Mouse (Mus musculus) layer of hippocampus, adult 8-10 months (tissue): ENCODE measurements at regions not wholly inside any gene's neighbourhood (a gene's known extent, or its start where the extent isn't known, plus 50 kb on each side); places are given as distances from the start of the nearest gene placed in this dataset.

Source experiments
- DNase-seq, 2 experiments: peaks; one replicate each; pipeline ENCODE4 v3.0.0; 2022; ENCODE audit warnings: low spot score in 2 of 2

DNA sequence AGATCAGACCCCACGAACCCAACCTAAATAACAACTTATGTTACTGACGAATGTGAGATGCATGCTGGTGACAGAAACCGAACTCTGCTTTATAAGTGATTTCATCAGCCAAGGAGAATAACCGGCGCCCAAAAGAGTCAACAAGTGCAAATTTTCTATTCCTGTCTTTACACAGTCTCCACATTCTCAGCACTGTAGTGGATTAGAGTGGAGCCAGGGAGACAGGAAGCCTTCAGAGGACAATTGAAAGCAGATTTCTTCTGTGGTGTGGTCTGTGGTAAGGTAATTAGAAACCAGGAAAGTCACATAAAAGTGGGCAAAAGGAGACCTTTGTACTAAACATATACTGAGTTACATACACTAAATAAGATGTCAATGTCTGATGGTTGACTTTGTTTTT, 68.0 kb upstream of the Gm34302 start:
- DNase-seq: no peak

DNA sequence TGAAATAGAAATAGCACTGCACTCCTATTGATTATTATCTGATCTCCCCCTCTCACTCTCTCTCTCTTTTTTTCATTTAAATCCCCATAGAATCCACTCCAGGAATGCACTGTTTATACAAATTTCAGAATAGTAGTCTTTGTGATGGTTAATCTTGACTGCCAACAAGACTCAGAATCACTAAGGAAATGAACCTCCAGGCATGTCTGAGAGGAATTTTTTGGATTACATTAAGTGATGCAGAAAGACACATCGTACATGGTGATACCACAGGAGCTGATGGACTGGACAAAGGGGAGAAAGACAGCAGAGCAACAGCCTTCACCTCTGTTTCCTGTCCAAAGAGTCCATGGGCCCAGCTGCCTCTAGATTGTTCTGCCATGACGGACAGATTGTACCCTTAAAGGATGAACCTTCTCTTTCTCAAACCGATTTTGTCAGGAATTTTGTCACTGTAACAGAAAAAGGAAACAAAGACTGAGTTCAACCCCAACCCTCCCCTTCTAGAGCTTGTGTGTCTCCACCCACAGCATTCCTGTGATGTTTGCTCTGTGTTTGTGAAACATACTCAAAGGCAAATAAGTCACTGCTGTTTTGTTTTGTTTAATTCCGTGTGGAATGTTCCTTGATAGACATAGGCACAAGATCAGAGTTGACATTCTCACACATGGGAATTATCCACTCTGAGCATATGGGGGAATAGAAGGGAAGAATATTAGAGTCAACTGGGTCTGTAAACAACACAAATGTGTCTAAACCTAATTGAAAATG, 59.1 kb upstream of the Gm34302 start:
- DNase-seq: no peak

- no peak for DNase-seq
Observed at GRCm38 (mm10) chr3:63538881-63539280, 55.2 kb upstream of the Gm34302 start.

DNA sequence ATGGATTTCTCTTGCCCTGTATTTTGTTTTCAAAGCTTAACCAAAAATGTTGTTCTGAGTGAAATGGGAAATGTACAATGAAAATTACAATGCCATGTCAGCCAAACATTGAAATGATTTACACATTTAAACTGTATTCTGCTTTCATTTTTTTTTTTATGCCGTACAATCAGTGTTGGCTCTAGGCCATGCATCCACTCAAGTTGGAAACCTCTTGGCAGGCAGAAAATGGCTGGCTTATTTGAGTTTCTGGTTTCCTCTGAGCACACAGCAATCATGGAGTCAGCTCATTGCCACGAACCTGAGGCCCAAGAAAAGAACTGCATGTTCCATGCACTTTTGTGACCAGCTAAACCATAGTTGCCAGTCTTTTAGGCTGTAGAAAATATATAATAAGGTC, 50.5 kb upstream of the Gm34302 start:
- no peak for DNase-seq
